Mouse (Mus musculus): ENCODE results near the gene Ankrd17. TPM values are rescaled to one million over a fixed set of nuclear protein-coding genes. Genes with fewer than 3 reads are reported as not detected.

The Ankrd17 gene
- total and polyA plus RNA-seq, 2 experiments from 2014 or later = 23.6 to 61.1 TPM

- Histone ChIP-seq H3K36me3 (ENCODE audit: insufficient read depth, low read length) (peaks cover 13% of the 10 kb centered on the region), H3K4me3 (ENCODE audit: low read depth, low read length) (peak within 1 kb of the TSS; percentile 91), H3K4me1 (ENCODE audit: insufficient read depth, low read length) (no peaks in the 10 kb centered on the region), H3K9ac (replicated peaks; ENCODE audit: low read length, poor library complexity, severe bottlenecking) (peak within 1 kb of the TSS; percentile 83), H3K9me3 (ENCODE audit: low read length) (no peaks in the 10 kb centered on the region), H3K27me3 (ENCODE audit: insufficient read depth, low read length) (no peaks in the 10 kb centered on the region), H3K4me2 (ENCODE audit: low read depth, low read length, poor library complexity, severe bottlenecking) (peak within 1 kb of the TSS; percentile 72), H3K27ac (ENCODE audit: low read depth, low read length) (peak within 1 kb of the TSS; percentile 91)
- peak; percentile 99 for DNase-seq (ENCODE audit: low spot score)
- peak; percentile 97 for ATAC-seq (ENCODE audit: low FRiP score)
- WGBS = under 1% methylated on average over 56 of the region's 62 CpGs
- 0 out of 2 replicates have a peak, but pooled peaks have one; percentile 22 for TF ChIP-seq CTCF (IDR thresholded peaks at IDR 0.05)
Measured at GRCm38 (mm10) chr5:90223534-90224381, 142.6 kb downstream of the Ankrd17 start, which contains the start of gene Cox18. Cox18 (minus strand) TSS chr5:90224001.

GRCm38 (mm10) chr5:90222937-90223336 lies 143.4 kb downstream of the Ankrd17 start:
- Histone ChIP-seq H3K9ac (replicated peaks; ENCODE audit: low read length, poor library complexity, severe bottlenecking) (peak overlapping the region; percentile 83), H3K4me2 (ENCODE audit: low read depth, low read length, poor library complexity, severe bottlenecking) (peak overlapping the region; percentile 72), H3K27ac (ENCODE audit: low read depth, low read length) (peak overlapping the region; percentile 91; the same call in 1 of the 2 replicates), H3K4me3 (ENCODE audit: low read depth, low read length) (peak overlapping the region; percentile 91), H3K27me3 (ENCODE audit: insufficient read depth, low read length) (no peaks in the 10 kb centered on the region), H3K9me3 (ENCODE audit: low read length) (no peaks in the 10 kb centered on the region), H3K36me3 (ENCODE audit: insufficient read depth, low read length) (peaks cover 17% of the 10 kb centered on the region), H3K4me1 (ENCODE audit: insufficient read depth, low read length) (no peaks in the 10 kb centered on the region)
- ATAC-seq (ENCODE audit: low FRiP score) (no peak), DNase-seq (ENCODE audit: low spot score) (no peak)
- no peak for TF ChIP-seq CTCF (IDR thresholded peaks at IDR 0.05)
- 28% methylated on average over 3 of the region's 3 CpGs for whole genome bisulfite sequencing

GRCm38 (mm10) chr5:90217791-90218190 lies 148.6 kb downstream of the Ankrd17 start:
- Histone ChIP-seq H3K9ac (replicated peaks; ENCODE audit: low read length, poor library complexity, severe bottlenecking) (no peak overlapping the region), H3K36me3 (ENCODE audit: insufficient read depth, low read length) (peaks cover 34% of the 10 kb centered on the region), H3K4me3 (ENCODE audit: low read depth, low read length) (no peak overlapping the region), H3K27ac (ENCODE audit: low read depth, low read length) (no peak overlapping the region), H3K9me3 (ENCODE audit: low read length) (no peaks in the 10 kb centered on the region), H3K4me1 (ENCODE audit: insufficient read depth, low read length) (no peaks in the 10 kb centered on the region), H3K4me2 (ENCODE audit: low read depth, low read length, poor library complexity, severe bottlenecking) (no peak overlapping the region), H3K27me3 (ENCODE audit: insufficient read depth, low read length) (no peaks in the 10 kb centered on the region)
- TF ChIP-seq CTCF (IDR thresholded peaks at IDR 0.05) = no peak
- ATAC-seq (ENCODE audit: low FRiP score) (no peak), DNase-seq (ENCODE audit: low spot score) (no peak)
- 95% methylated on average over 3 of the region's 3 CpGs for WGBS

GRCm38 (mm10) chr5:90217226-90217625 lies 149.2 kb downstream of the Ankrd17 start:
- H3K27ac ChIP-seq (ENCODE audit: low read depth, low read length) = no peak overlapping the region
- H3K27me3 ChIP-seq (ENCODE audit: insufficient read depth, low read length) = no peaks in the 10 kb centered on the region
- WGBS = 96% methylated on average over 12 of the region's 12 CpGs
- no peak for DNase-seq (ENCODE audit: low spot score)
- H3K4me1 ChIP-seq (ENCODE audit: insufficient read depth, low read length) = no peaks in the 10 kb centered on the region
- no peak overlapping the region for H3K9ac ChIP-seq (replicated peaks; ENCODE audit: low read length, poor library complexity, severe bottlenecking)
- no peak for TF ChIP-seq CTCF (IDR thresholded peaks at IDR 0.05)
- no peak for ATAC-seq (ENCODE audit: low FRiP score)
- no peaks in the 10 kb centered on the region for H3K9me3 ChIP-seq (ENCODE audit: low read length)
- H3K4me2 ChIP-seq (ENCODE audit: low read depth, low read length, poor library complexity, severe bottlenecking) = no peak overlapping the region
- peaks cover 34% of the 10 kb centered on the region for H3K36me3 ChIP-seq (ENCODE audit: insufficient read depth, low read length)
- no peak overlapping the region for H3K4me3 ChIP-seq (ENCODE audit: low read depth, low read length)

GRCm38 (mm10) chr5:90213356-90213755 lies 153.0 kb downstream of the Ankrd17 start:
- DNase-seq (ENCODE audit: low spot score) (no peak), ATAC-seq (ENCODE audit: low FRiP score) (no peak)
- TF ChIP-seq CTCF (IDR thresholded peaks at IDR 0.05) = no peak
- H3K27me3 ChIP-seq (ENCODE audit: insufficient read depth, low read length) = no peaks in the 10 kb centered on the region
- H3K36me3 ChIP-seq (ENCODE audit: insufficient read depth, low read length) = peaks cover 27% of the 10 kb centered on the region
- no peak overlapping the region for H3K9ac ChIP-seq (replicated peaks; ENCODE audit: low read length, poor library complexity, severe bottlenecking)
- no peak overlapping the region for H3K4me2 ChIP-seq (ENCODE audit: low read depth, low read length, poor library complexity, severe bottlenecking)
- no peaks in the 10 kb centered on the region for H3K9me3 ChIP-seq (ENCODE audit: low read length)
- WGBS = 99% methylated on average over 12 of the region's 12 CpGs
- no peak overlapping the region for H3K4me3 ChIP-seq (ENCODE audit: low read depth, low read length)
- no peaks in the 10 kb centered on the region for H3K4me1 ChIP-seq (ENCODE audit: insufficient read depth, low read length)
- H3K27ac ChIP-seq (ENCODE audit: low read depth, low read length) = no peak overlapping the region

GRCm38 (mm10) chr5:90203168-90203567 lies 163.2 kb downstream of the Ankrd17 start:
- 16% methylated on average over 5 of the region's 5 CpGs for WGBS

More at GRCm38 (mm10) chr5:90203168-90203567, 163.2 kb downstream of the Ankrd17 start:
- Histone ChIP-seq H3K4me3 (ENCODE audit: low read depth, low read length) (no peak overlapping the region), H3K9ac (replicated peaks; ENCODE audit: low read length, poor library complexity, severe bottlenecking) (no peak overlapping the region), H3K4me1 (ENCODE audit: insufficient read depth, low read length) (no peaks in the 10 kb centered on the region), H3K36me3 (ENCODE audit: insufficient read depth, low read length) (no peaks in the 10 kb centered on the region), H3K9me3 (ENCODE audit: low read length) (no peaks in the 10 kb centered on the region), H3K4me2 (ENCODE audit: low read depth, low read length, poor library complexity, severe bottlenecking) (no peak overlapping the region), H3K27me3 (ENCODE audit: insufficient read depth, low read length) (no peaks in the 10 kb centered on the region), H3K27ac (ENCODE audit: low read depth, low read length) (no peak overlapping the region)
- TF ChIP-seq CTCF (IDR thresholded peaks at IDR 0.05) = peak; percentile 91
- ATAC-seq (ENCODE audit: low FRiP score) = no peak
- peak; percentile 83 for DNase-seq (ENCODE audit: low spot score)

All from midbrain, postnatal 0 days (tissue).